Mouse (Mus musculus) neural tube, embryonic 14.5 days (tissue): ENCODE results near the gene Ppp1r18. TPM values are rescaled to one million over a fixed set of nuclear protein-coding genes. Genes with fewer than 3 reads are reported as not detected.

Experiments
- ATAC-seq: fragments of 200-750 bp; cut with Nextera tagmentation; 2 replicates; pipeline ENCODE4 v1.8.0; 2017; ENCODE audit warnings: low read depth, mild to moderate bottlenecking, moderate TSS enrichment, moderate library complexity
- H3K27ac ChIP-seq: fragments of 300-500 bp; sonication (generic); 2 replicates; pipeline ENCODE4 v1.5.1; 2014; ENCODE audit warnings: low read depth, mild to moderate bottlenecking, control low read depth, low read length, moderate library complexity, mixed read lengths
- H3K27me3 ChIP-seq: fragments of 300-500 bp; sonication (generic); 2 replicates; pipeline ENCODE4 v1.6.1; 2014; ENCODE audit warnings: low read length; ENCODE audit not compliant: control insufficient read depth, insufficient read depth
- H3K36me3 ChIP-seq: fragments of 300-500 bp; sonication (generic); 2 replicates; pipeline ENCODE4 v1.6.1; 2014; ENCODE audit warnings: low read length, mixed read lengths; ENCODE audit not compliant: control insufficient read depth, insufficient read depth
- H3K4me1 ChIP-seq: fragments of 300-500 bp; sonication (generic); 2 replicates; pipeline ENCODE4 v1.6.1; 2014; ENCODE audit warnings: low read length; ENCODE audit not compliant: control insufficient read depth, insufficient read depth
- H3K4me2 ChIP-seq: fragments of 300-500 bp; sonication (generic); 2 replicates; pipeline ENCODE4 v1.6.1; 2014; ENCODE audit warnings: mild to moderate bottlenecking, low read depth, low read length, control low read depth
- H3K4me3 ChIP-seq: fragments of 300-500 bp; sonication (generic); 2 replicates; pipeline ENCODE4 v1.5.1; 2014; ENCODE audit warnings: low read depth, low read length, control low read depth, mixed read lengths
- H3K9ac ChIP-seq: fragments of 300-500 bp; sonication (generic); replicated peaks from 2 replicates; pipeline ENCODE4 v1.6.1; 2014; ENCODE audit warnings: low read depth, mild to moderate bottlenecking, control low read depth, low read length, mixed read lengths
- H3K9me3 ChIP-seq: fragments of 300-500 bp; sonication (generic); 2 replicates; pipeline ENCODE4 v1.6.1; 2016; ENCODE audit warnings: low read length; ENCODE audit not compliant: control insufficient read depth
- WGBS: fragments of 180-500 bp; shearing (Covaris S2); extraction: QIAGEN DNeasy Blood & Tissue Kit; methylation state at CpG from one replicate; pipeline ENCODE4 v1.1.7; 2014; 5-methylcytosine and 5-hydroxymethylcytosine counted together
- polyA plus RNA-seq: library from polyadenylated mRNA; unstranded; fragments of >200 nt; fragmentation: Nextera tagmentation; extraction: Ambion mirVana; gene quantifications from 2 replicates; pipeline ENCODE4 v1.2.1, GENCODE M21; 2014

Ppp1r18 gene
- polyA plus RNA-seq, 1 experiment from 2014 or later = 18.0 TPM

GRCm38 (mm10) chr17:35914975-35915374 lies 49.6 kb downstream of the Ppp1r18 start:
- Histone ChIP-seq H3K36me3 (peaks cover 9% of the 10 kb centered on the region; the same call in 1 of the 2 replicates), H3K4me3 (peak overlapping the region; percentile 66; the same call in 1 of the 2 replicates), H3K27me3 (no peaks in the 10 kb centered on the region), H3K27ac (no peak overlapping the region), H3K4me2 (peak overlapping the region; percentile 69), H3K4me1 (peaks cover 6% of the 10 kb centered on the region; the same call in 1 of the 2 replicates), H3K9ac (no peak overlapping the region), H3K9me3 (no peaks in the 10 kb centered on the region)
- no peak for ATAC-seq
- WGBS = 85% methylated on average over 6 of the region's 6 CpGs

- H3K36me3 ChIP-seq = peaks cover 9% of the 10 kb centered on the region
- H3K9ac ChIP-seq = peak overlapping the region; percentile 99
- H3K4me1 ChIP-seq = peaks cover 14% of the 10 kb centered on the region
- peak overlapping the region; percentile 69 for H3K4me2 ChIP-seq
- peak overlapping the region; percentile 66 for H3K4me3 ChIP-seq
- no peaks in the 10 kb centered on the region for H3K27me3 ChIP-seq
- H3K9me3 ChIP-seq = no peaks in the 10 kb centered on the region
- ATAC-seq = no peak
- peak overlapping the region; percentile 97 for H3K27ac ChIP-seq
- WGBS = 3% methylated on average over 28 of the region's 28 CpGs
Measured at GRCm38 (mm10) chr17:35915538-35916296, 50.3 kb downstream of the Ppp1r18 start.

- no peaks in the 10 kb centered on the region for H3K27me3 ChIP-seq
- H3K9ac ChIP-seq = peak within 1 kb of the TSS; percentile 99
- H3K9me3 ChIP-seq = no peaks in the 10 kb centered on the region
- peaks cover 17% of the 10 kb centered on the region for H3K4me1 ChIP-seq
- peaks cover 6% of the 10 kb centered on the region for H3K36me3 ChIP-seq
- peak; percentile 91 for ATAC-seq
- peak within 1 kb of the TSS; percentile 97 for H3K27ac ChIP-seq
- WGBS = under 1% methylated on average over 83 of the region's 83 CpGs
- H3K4me3 ChIP-seq = peak within 1 kb of the TSS; percentile 66
- H3K4me2 ChIP-seq = peak within 1 kb of the TSS; percentile 69
Measured at GRCm38 (mm10) chr17:35916297-35917142, 51.1 kb downstream of the Ppp1r18 start, which contains the start of the genes Mrps18b and Ppp1r10. Mrps18b (minus strand) TSS chr17:35916389. Ppp1r10 (plus strand) TSS chr17:35916434.

- peak overlapping the region; percentile 66 for H3K4me3 ChIP-seq
- peak overlapping the region; percentile 99 for H3K9ac ChIP-seq
- no peak for ATAC-seq
- peak overlapping the region; percentile 97 for H3K27ac ChIP-seq
- no peaks in the 10 kb centered on the region for H3K9me3 ChIP-seq
- WGBS = 0% methylated on average over 8 of the region's 8 CpGs
- no peaks in the 10 kb centered on the region for H3K27me3 ChIP-seq
- H3K4me2 ChIP-seq = peak overlapping the region; percentile 69
- peaks cover 6% of the 10 kb centered on the region for H3K36me3 ChIP-seq
- H3K4me1 ChIP-seq = peaks cover 23% of the 10 kb centered on the region
Measured at GRCm38 (mm10) chr17:35917143-35917462, 51.7 kb downstream of the Ppp1r18 start.

- peaks cover 23% of the 10 kb centered on the region for H3K4me1 ChIP-seq
- peak overlapping the region; percentile 99 for H3K9ac ChIP-seq
- peak overlapping the region; percentile 97 for H3K27ac ChIP-seq
- H3K4me2 ChIP-seq = peak overlapping the region; percentile 69
- H3K27me3 ChIP-seq = no peaks in the 10 kb centered on the region
- H3K9me3 ChIP-seq = no peaks in the 10 kb centered on the region
- H3K4me3 ChIP-seq = peak overlapping the region; percentile 66
- peak; percentile 7; the same call in 1 of the 2 replicates for ATAC-seq
- H3K36me3 ChIP-seq = peaks cover 3% of the 10 kb centered on the region
- WGBS = under 1% methylated on average over 13 of the region's 13 CpGs
Measured at GRCm38 (mm10) chr17:35917463-35918251, 52.3 kb downstream of the Ppp1r18 start.

GRCm38 (mm10) chr17:35918276-35919059 lies 53.1 kb downstream of the Ppp1r18 start:
- Histone ChIP-seq H3K27me3 (no peaks in the 10 kb centered on the region), H3K4me2 (peak overlapping the region; percentile 69), H3K4me1 (peaks cover 23% of the 10 kb centered on the region), H3K9me3 (no peaks in the 10 kb centered on the region), H3K9ac (peak overlapping the region; percentile 99), H3K27ac (peak overlapping the region; percentile 97), H3K4me3 (peak overlapping the region; percentile 66), H3K36me3 (peaks cover 2% of the 10 kb centered on the region)
- no peak for ATAC-seq
- WGBS = 0% methylated on average over 11 of the region's 11 CpGs

GRCm38 (mm10) chr17:35919060-35919715 lies 53.8 kb downstream of the Ppp1r18 start:
- ATAC-seq = peak; percentile 55
- Histone ChIP-seq H3K27ac (peak overlapping the region; percentile 97), H3K9ac (peak overlapping the region; percentile 99), H3K27me3 (no peaks in the 10 kb centered on the region), H3K4me3 (peak overlapping the region; percentile 66), H3K9me3 (no peaks in the 10 kb centered on the region), H3K4me1 (peaks cover 23% of the 10 kb centered on the region), H3K36me3 (peaks cover 9% of the 10 kb centered on the region), H3K4me2 (peak overlapping the region; percentile 69)
- WGBS = 4% methylated on average over 7 of the region's 7 CpGs
